Comparison of ENCODE assay signal across 11 mouse cellular contexts in the genomic region with DNA sequence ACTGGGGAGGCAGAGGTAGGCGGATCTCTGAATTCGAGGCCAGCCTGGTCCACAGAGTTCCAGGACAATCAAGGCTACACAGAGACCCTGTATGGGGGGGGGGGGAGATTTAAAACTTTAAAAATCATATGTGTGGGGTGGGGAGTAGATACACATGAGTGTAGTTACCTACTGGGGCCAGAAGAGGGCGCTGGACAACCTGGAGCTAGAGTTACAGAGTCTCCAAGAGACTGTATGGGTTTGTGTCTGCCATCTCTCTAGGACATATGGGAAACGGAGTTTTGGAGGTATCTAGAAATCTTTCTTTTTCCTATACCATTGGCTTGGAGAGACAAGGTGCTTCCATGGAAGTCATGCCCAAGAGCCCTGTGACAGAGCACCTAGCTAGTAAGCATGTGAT. TPM values are rescaled to one million over a fixed set of nuclear protein-coding genes. Genes with fewer than 3 reads are reported as not detected.
DNase-seq lines count a peak whose midpoint lies in the region; ATAC-seq and TF ChIP-seq lines count a peak whose summit lies in the region.
"Had no signal": no experiment of that assay in that cellular context is flagged by ENCODE, and none has a peak within 500 bp of the region (broad histone marks: within the 10 kb centered on the region; RNA-seq: fewer than 3 reads in every experiment).

No protein-coding gene starts in this region.

- H3K9me3 ChIP-seq in intestine, postnatal 0 days (ENCODE audit: control insufficient read depth) = no peaks in the 10 kb centered on the region
- H3K9me3 ChIP-seq in intestine, embryonic 16.5 days (ENCODE audit: control insufficient read depth, low read length) = no peaks in the 10 kb centered on the region
- H3K9me3 ChIP-seq: embryonic facial prominence, embryonic 12.5 days; forebrain, embryonic 13.5 days; hindbrain, embryonic 15.5 days had no signal

- H3K4me2 ChIP-seq in intestine, postnatal 0 days (replicated peaks; ENCODE audit: low read depth) = no peak overlapping the region
- H3K4me2 ChIP-seq in intestine, embryonic 16.5 days (ENCODE audit: low read depth, low read length) = no peak overlapping the region
- H3K4me2 ChIP-seq: embryonic facial prominence, embryonic 12.5 days; forebrain, embryonic 13.5 days had no signal

- H3K36me3 ChIP-seq in intestine, postnatal 0 days (ENCODE audit: control insufficient read depth, insufficient read depth) = no peaks in the 10 kb centered on the region
- H3K36me3 ChIP-seq in intestine, embryonic 16.5 days (ENCODE audit: control insufficient read depth, insufficient read depth, low read length) = no peaks in the 10 kb centered on the region; the same call in 1 of the 2 replicates
- H3K36me3 ChIP-seq: embryonic facial prominence, embryonic 12.5 days; hindbrain, embryonic 15.5 days had no signal

- H3K4me1 ChIP-seq in intestine, postnatal 0 days (replicated peaks; ENCODE audit: control insufficient read depth, insufficient read depth, low read length) = peaks cover 11% of the 10 kb centered on the region; the same call in 1 of the 2 replicates
- peaks cover 29% of the 10 kb centered on the region for H3K4me1 ChIP-seq in intestine, embryonic 16.5 days (ENCODE audit: control insufficient read depth, insufficient read depth, low read length)
- H3K4me1 ChIP-seq in cerebellum, adult 2 months (ENCODE audit: control insufficient read depth, insufficient read depth, low read length) = peaks cover 26% of the 10 kb centered on the region

- no peak for ATAC-seq in intestine, postnatal 0 days
- no peak for ATAC-seq in intestine, embryonic 16.5 days
- ATAC-seq: forebrain, embryonic 13.5 days had no signal

- no peak overlapping the region for H3K4me3 ChIP-seq in intestine, postnatal 0 days (ENCODE audit: low read depth, low read length)
- no peak overlapping the region for H3K4me3 ChIP-seq in intestine, embryonic 16.5 days (ENCODE audit: low read length)
- no peak overlapping the region for H3K4me3 ChIP-seq in cerebellum, adult 2 months (replicated peaks; ENCODE audit: insufficient read depth, low read depth, low read length)
- H3K4me3 ChIP-seq: embryonic facial prominence, embryonic 12.5 days; forebrain, embryonic 13.5 days; hindbrain, embryonic 15.5 days had no signal

- peak; percentile 59 for DNase-seq in 3T3-L1 (ENCODE audit: low read depth, low spot score)
- peak; percentile 57 for DNase-seq in CD4-positive helper T cell, adult 2 months (ENCODE audit: low read depth, low spot score)
- DNase-seq in brain, embryonic 14.5 days (ENCODE audit: low read depth) = no peak
- no peak for DNase-seq in cerebellum, adult 2 months
- DNase-seq in spleen, adult 18-20 months = no peak
- DNase-seq: heart, adult 18-20 months had no signal

- TF ChIP-seq CTCF in intestine, postnatal 0 days (IDR thresholded peaks at IDR 0.05; ENCODE audit: low read depth) = peak; percentile 74
- TF ChIP-seq CTCF in brain, embryonic 14.5 days (IDR thresholded peaks at IDR 0.05; ENCODE audit: borderline replicate concordance, extremely low read depth, insufficient read depth, insufficient read length) = peak; percentile 48; the same call in 1 of the 2 replicates
- no peak for TF ChIP-seq CTCF in cerebellum, adult 2 months (IDR thresholded peaks at IDR 0.05; ENCODE audit: borderline replicate concordance, insufficient read depth, low read depth, low read length)

- TF ChIP-seq POLR2A in brain, embryonic 14.5 days (IDR thresholded peaks at IDR 0.05; ENCODE audit: borderline replicate concordance, extremely low read depth, insufficient read depth, insufficient read length, poor library complexity, severe bottlenecking) = no peak
- TF ChIP-seq POLR2A in cerebellum, adult 2 months (IDR thresholded peaks at IDR 0.05; ENCODE audit: borderline replicate concordance, insufficient read depth, low read length) = no peak

- no peaks in the 10 kb centered on the region for H3K27me3 ChIP-seq in intestine, postnatal 0 days (replicated peaks; ENCODE audit: control insufficient read depth, insufficient read depth, low read length)
- H3K27me3 ChIP-seq in intestine, embryonic 16.5 days (replicated peaks; ENCODE audit: control insufficient read depth, insufficient read depth, low read length) = no peaks in the 10 kb centered on the region
- H3K27me3 ChIP-seq in cerebellum, adult 2 months (ENCODE audit: control insufficient read depth, insufficient read depth, low read length) = no peaks in the 10 kb centered on the region
- H3K27me3 ChIP-seq: embryonic facial prominence, embryonic 12.5 days; hindbrain, embryonic 15.5 days had no signal

- no peak overlapping the region for H3K27ac ChIP-seq in intestine, postnatal 0 days (ENCODE audit: low read depth, low read length)
- H3K27ac ChIP-seq in intestine, embryonic 16.5 days (ENCODE audit: low read length) = no peak overlapping the region
- no peak overlapping the region for H3K27ac ChIP-seq in cerebellum, adult 2 months (ENCODE audit: insufficient read depth, low read length)
- H3K27ac ChIP-seq: embryonic facial prominence, embryonic 12.5 days; forebrain, embryonic 13.5 days; hindbrain, embryonic 15.5 days had no signal

- no peak overlapping the region for H3K9ac ChIP-seq in intestine, postnatal 0 days (ENCODE audit: low read depth, low read length)
- H3K9ac ChIP-seq in intestine, embryonic 16.5 days (ENCODE audit: low read depth, low read length) = no peak overlapping the region
- H3K9ac ChIP-seq: embryonic facial prominence, embryonic 12.5 days; hindbrain, embryonic 15.5 days had no signal

- 62% methylated on average over 4 of the region's 4 CpGs for WGBS in intestine, postnatal 0 days
- WGBS in intestine, embryonic 16.5 days = 63% methylated on average over 4 of the region's 4 CpGs
- WGBS in cerebellum, adult 2 months = 61% methylated on average over 4 of the region's 4 CpGs

RNA-seq across cellular contexts. Expression of gene Tha1, which starts 1.1 kb away (rescaled TPM):
- 15.8 and 16.4 TPM in 2 replicates for polyA plus RNA-seq in intestine, postnatal 0 days (2015; fragmentation: Nextera tagmentation; extraction: Ambion mirVana)
- polyA plus RNA-seq in intestine, embryonic 16.5 days (2015; fragmentation: Nextera tagmentation; extraction: Ambion mirVana) = 12.2 and 13.7 TPM in 2 replicates
- 5.5 and 5.6 TPM in 2 replicates for polyA plus RNA-seq in brain, embryonic 14.5 days (2012; rRNA removed)
- 11.5 and 12.4 TPM in 2 replicates for polyA plus RNA-seq in cerebellum, adult 2 months (2012; rRNA removed)

RNA-seq across cellular contexts. Expression of gene Tmem235, which starts 13.9 kb away (rescaled TPM):
- not detected in 2 replicates for polyA plus RNA-seq in intestine, postnatal 0 days (2015; fragmentation: Nextera tagmentation; extraction: Ambion mirVana)
- 0.07 TPM in 1 of 2 replicates, not detected in the other for polyA plus RNA-seq in intestine, embryonic 16.5 days (2015; fragmentation: Nextera tagmentation; extraction: Ambion mirVana)
- polyA plus RNA-seq in brain, embryonic 14.5 days (2012; rRNA removed) = 0.10 TPM in 1 of 2 replicates, not detected in the other
- 0.10 and 0.16 TPM in 2 replicates for polyA plus RNA-seq in cerebellum, adult 2 months (2012; rRNA removed)
- polyA plus RNA-seq: embryonic facial prominence, embryonic 12.5 days; forebrain, embryonic 13.5 days; hindbrain, embryonic 15.5 days had no signal

RNA-seq across cellular contexts. Expression of gene Birc5, which starts 25.4 kb away (rescaled TPM):
- polyA plus RNA-seq in intestine, postnatal 0 days (2015; fragmentation: Nextera tagmentation; extraction: Ambion mirVana) = 84.0 and 86.0 TPM in 2 replicates
- 259 and 306 TPM in 2 replicates for polyA plus RNA-seq in intestine, embryonic 16.5 days (2015; fragmentation: Nextera tagmentation; extraction: Ambion mirVana)
- 31.8 and 61.9 TPM in 2 replicates for polyA plus RNA-seq in brain, embryonic 14.5 days (2012; rRNA removed)
- 0.86 and 1.2 TPM in 2 replicates for polyA plus RNA-seq in cerebellum, adult 2 months (2012; rRNA removed)

RNA-seq across cellular contexts. Expression of gene Tk1, which starts 48.5 kb away (rescaled TPM):
- 36.3 and 44.8 TPM in 2 replicates for polyA plus RNA-seq in intestine, postnatal 0 days (2015; fragmentation: Nextera tagmentation; extraction: Ambion mirVana)
- polyA plus RNA-seq in intestine, embryonic 16.5 days (2015; fragmentation: Nextera tagmentation; extraction: Ambion mirVana) = 119 and 147 TPM in 2 replicates
- polyA plus RNA-seq in brain, embryonic 14.5 days (2012; rRNA removed) = 31.1 and 76.6 TPM in 2 replicates
- polyA plus RNA-seq in cerebellum, adult 2 months (2012; rRNA removed) = 0.78 and 1.2 TPM in 2 replicates

RNA-seq across cellular contexts. Expression of gene Afmid, which starts 48.7 kb away (rescaled TPM):
- polyA plus RNA-seq in intestine, postnatal 0 days (2015; fragmentation: Nextera tagmentation; extraction: Ambion mirVana) = 7.0 and 9.2 TPM in 2 replicates
- polyA plus RNA-seq in intestine, embryonic 16.5 days (2015; fragmentation: Nextera tagmentation; extraction: Ambion mirVana) = 9.6 and 10.7 TPM in 2 replicates
- polyA plus RNA-seq in brain, embryonic 14.5 days (2012; rRNA removed) = 4.5 and 6.7 TPM in 2 replicates
- 3.4 and 3.8 TPM in 2 replicates for polyA plus RNA-seq in cerebellum, adult 2 months (2012; rRNA removed)

Comparison
In these comparisons a context has a peak if more than half of its experiments do, and no peak if none do; other contexts are left out.
1. DNase-seq: peak in 3T3-L1 (single experiment) and CD4-positive helper T cell, adult 2 months (single experiment); none in brain, embryonic 14.5 days (single experiment), cerebellum, adult 2 months (0 of 2) and spleen, adult 18-20 months (0 of 2).
2. RNA of gene Birc5, which starts 25.4 kb away (polyA plus RNA-seq): 259 to 306 TPM in intestine, embryonic 16.5 days, 84.0 to 86.0 TPM in intestine, postnatal 0 days and 31.8 to 61.9 TPM in brain, embryonic 14.5 days; 0.86 to 1.2 TPM in cerebellum, adult 2 months; every median in the first group is over 10 times any median in the second.